Mouse (Mus musculus): ENCODE data around the gene Txn1. TPM values are rescaled to one million over a fixed set of nuclear protein-coding genes. Genes with fewer than 3 reads are reported as not detected.

Txn1 gene
- total RNA-seq (2021), result 100 to 1,000 TPM in 1 of 2 experiments, 10 to 100 TPM in 1; 96.7 to 102 TPM
- long read RNA-seq, experiment 1, transcript Txn1-201 (5 exons, 1,051 nt), result major isoform, 25 of 26 reads
- long read RNA-seq, experiment 1, partial matches to known transcripts, result 0 of 26 reads
- long read RNA-seq, experiment 1, other reads (novel, unspliced or antisense), result 1 of 26 reads
- long read RNA-seq, experiment 2, transcript Txn1-201 (5 exons, 1,051 nt), result major isoform, 22 of 24 reads
- long read RNA-seq, experiment 2, partial matches to known transcripts, result 0 of 24 reads
- long read RNA-seq, experiment 2, other reads (novel, unspliced or antisense), result 2 of 24 reads

- no peak; the same call in 1 of the 2 replicates for TF ChIP-seq CTCF (IDR thresholded peaks at IDR 0.05)
- intact Hi-C loops (cut with DNase I), result loop anchor here (10.0 kb wide), 1 partner anchor 959 kb away; the partner anchor contains the start of gene Ecpas
Observed at GRCm38 (mm10) chr4:57956029-57956960, at the start of gene Txn1. TSS of gene Txn1 (minus strand) at chr4:57956411.

GRCm38 (mm10) chr4:58003501-58003900 is 47.3 kb upstream of the Txn1 start:
- intact Hi-C loops (cut with DNase I), result no loop called here
- Histone ChIP-seq H3K4me3 (no peak overlapping the region), H3K27ac (no peak overlapping the region)
- DNase-seq (ENCODE audit: extremely low spot score in 1 of 2, low spot score in 2 of 2), result no peak
- no peak for TF ChIP-seq CTCF (IDR thresholded peaks at IDR 0.05)

More at GRCm38 (mm10) chr4:57956029-57956960, at the start of gene Txn1:
- Histone ChIP-seq H3K27ac (peak within 1 kb of the TSS; percentile 95), H3K4me3 (peak within 1 kb of the TSS; percentile 69)
- peak; percentile 94 to 97 for DNase-seq (ENCODE audit: extremely low spot score in 1 of 2, low spot score in 2 of 2)

GRCm38 (mm10) chr4:57991425-57991824 is 35.2 kb upstream of the Txn1 start:
- intact Hi-C loops (cut with DNase I), result no loop called here
- no peak for DNase-seq (ENCODE audit: extremely low spot score in 1 of 2, low spot score in 2 of 2)
- no peak for TF ChIP-seq CTCF (IDR thresholded peaks at IDR 0.05)

GRCm38 (mm10) chr4:57974400-57975117 is 18.3 kb upstream of the Txn1 start:
- no peak for DNase-seq (ENCODE audit: extremely low spot score in 1 of 2, low spot score in 2 of 2)
- TF ChIP-seq CTCF (IDR thresholded peaks at IDR 0.05), result no peak
- Histone ChIP-seq H3K27ac (no peak overlapping the region), H3K4me3 (no peak overlapping the region)
- intact Hi-C loops (cut with DNase I), result loop anchor here (10.0 kb wide), 1 partner anchor 280 kb away; no protein-coding TSS in a partner anchor

More at GRCm38 (mm10) chr4:57991425-57991824, 35.2 kb upstream of the Txn1 start:
- Histone ChIP-seq H3K4me3 (no peak overlapping the region), H3K27ac (no peak overlapping the region)

- no peak for DNase-seq (ENCODE audit: extremely low spot score in 1 of 2, low spot score in 2 of 2)
- intact Hi-C loops (cut with DNase I), result loop anchor here (10.0 kb wide), 1 partner anchor 281 kb away; no protein-coding TSS in a partner anchor
- TF ChIP-seq CTCF (IDR thresholded peaks at IDR 0.05), result no peak
- Histone ChIP-seq H3K27ac (no peak overlapping the region), H3K4me3 (no peak overlapping the region)
Observed at GRCm38 (mm10) chr4:57973592-57974268, 17.5 kb upstream of the Txn1 start.

- no peak for DNase-seq (ENCODE audit: extremely low spot score in 1 of 2, low spot score in 2 of 2)
- Histone ChIP-seq H3K4me3 (no peak overlapping the region), H3K27ac (no peak overlapping the region)
- TF ChIP-seq CTCF (IDR thresholded peaks at IDR 0.05), result no peak
- intact Hi-C loops (cut with DNase I), result loop anchor here (10.0 kb wide), 1 partner anchor 285 kb away; no protein-coding TSS in a partner anchor
Observed at GRCm38 (mm10) chr4:57970285-57970684, 14.1 kb upstream of the Txn1 start.

- no peak for DNase-seq (ENCODE audit: extremely low spot score in 1 of 2, low spot score in 2 of 2)
- intact Hi-C loops (cut with DNase I), result no loop called here
- no peak for TF ChIP-seq CTCF (IDR thresholded peaks at IDR 0.05)
Observed at GRCm38 (mm10) chr4:57967195-57967594, 11.0 kb upstream of the Txn1 start.

GRCm38 (mm10) chr4:57965516-57965915 is 9.3 kb upstream of the Txn1 start:
- no peak for DNase-seq (ENCODE audit: extremely low spot score in 1 of 2, low spot score in 2 of 2)
- intact Hi-C loops (cut with DNase I), result no loop called here
- no peak for TF ChIP-seq CTCF (IDR thresholded peaks at IDR 0.05)
- H3K4me3 ChIP-seq, result no peak overlapping the region
- no peak overlapping the region for H3K27ac ChIP-seq

More at GRCm38 (mm10) chr4:57967195-57967594, 11.0 kb upstream of the Txn1 start:
- Histone ChIP-seq H3K4me3 (no peak overlapping the region), H3K27ac (no peak overlapping the region)

GRCm38 (mm10) chr4:57964143-57964542 is 7.9 kb upstream of the Txn1 start:
- DNase-seq (ENCODE audit: extremely low spot score in 1 of 2, low spot score in 2 of 2), result no peak
- H3K27ac ChIP-seq, result no peak overlapping the region
- no peak for TF ChIP-seq CTCF (IDR thresholded peaks at IDR 0.05)
- intact Hi-C loops (cut with DNase I), result no loop called here
- no peak overlapping the region for H3K4me3 ChIP-seq

GRCm38 (mm10) chr4:57959056-57959455 is 2.8 kb upstream of the Txn1 start:
- TF ChIP-seq CTCF (IDR thresholded peaks at IDR 0.05), result no peak
- intact Hi-C loops (cut with DNase I), result loop anchor here (10.0 kb wide), 1 partner anchor 956 kb away; the partner anchor contains the start of gene Ecpas
- no peak for DNase-seq (ENCODE audit: extremely low spot score in 1 of 2, low spot score in 2 of 2)
- no peak overlapping the region for H3K4me3 ChIP-seq
- no peak overlapping the region for H3K27ac ChIP-seq

GRCm38 (mm10) chr4:57958098-57958497 is 1.9 kb upstream of the Txn1 start:
- TF ChIP-seq CTCF (IDR thresholded peaks at IDR 0.05), result no peak
- no peak for DNase-seq (ENCODE audit: extremely low spot score in 1 of 2, low spot score in 2 of 2)
- intact Hi-C loops (cut with DNase I), result loop anchor here (10.0 kb wide), 1 partner anchor 957 kb away; the partner anchor contains the start of gene Ecpas

More at GRCm38 (mm10) chr4:57958098-57958497, 1.9 kb upstream of the Txn1 start:
- no peak overlapping the region for H3K4me3 ChIP-seq
- no peak overlapping the region for H3K27ac ChIP-seq
